Mouse (Mus musculus) cerebellum, adult 2 months (tissue): Measurements from ENCODE around the gene Ndrg4. TPM values are rescaled to one million over a fixed set of nuclear protein-coding genes. Genes with fewer than 3 reads are reported as not detected.
A peak's percentile ranks its signal among the peaks of the same experiment; 100 is the strongest.

ENCODE experiments used
- DNase-seq, 2 experiments: peaks; one replicate each; pipeline ENCODE4 v3.0.0; 2021
- H3K27ac ChIP-seq: fragments of 200-500 bp; 2 replicates; pipeline ENCODE4 v1.5.1; 2012; ENCODE audit warnings: low read length, control low read depth, inconsistent platforms; ENCODE audit not compliant: insufficient read depth
- H3K27me3 ChIP-seq: fragments of 200-500 bp; 2 replicates; pipeline ENCODE4 v1.6.1; 2012; ENCODE audit warnings: inconsistent platforms, mild to moderate bottlenecking, low read length, moderate library complexity; ENCODE audit not compliant: control insufficient read depth, insufficient read depth
- H3K4me1 ChIP-seq: fragments of 200-500 bp; 2 replicates; pipeline ENCODE4 v1.6.1; 2011; ENCODE audit warnings: low read length; ENCODE audit not compliant: control insufficient read depth, insufficient read depth
- H3K4me3 ChIP-seq: fragments of 200-500 bp; replicated peaks from 2 replicates; pipeline ENCODE3; 2011; ENCODE audit warnings: mild to moderate bottlenecking, low read depth, low read length, control low read depth; ENCODE audit not compliant: insufficient read depth
- CTCF ChIP-seq: fragments of 200-500 bp; IDR thresholded peaks from 2 replicates; pipeline ENCODE4 v1.5.1; 2011; ENCODE audit warnings: low read depth, mild to moderate bottlenecking, control low read depth, low read length, moderate library complexity, borderline replicate concordance; ENCODE audit not compliant: insufficient read depth
- POLR2A ChIP-seq: fragments of 200-500 bp; IDR thresholded peaks from 2 replicates; pipeline ENCODE4 v1.6.1; 2011; ENCODE audit warnings: low read length, control low read depth, borderline replicate concordance; ENCODE audit not compliant: insufficient read depth
- WGBS: fragments of 180-500 bp; shearing (Covaris S2); methylation state at CpG from one replicate; pipeline ENCODE4 v1.1.7; 2018; 5-methylcytosine and 5-hydroxymethylcytosine counted together
- polyA plus RNA-seq: library from polyadenylated mRNA; depleted of rRNA; stranded (reverse); fragments of >200 nt; gene quantifications from 2 replicates; pipeline ENCODE4 v1.2.3, GENCODE M21; 2012

Gene Ndrg4
- polyA plus RNA-seq, 1 experiment = 1,940 TPM

DNA sequence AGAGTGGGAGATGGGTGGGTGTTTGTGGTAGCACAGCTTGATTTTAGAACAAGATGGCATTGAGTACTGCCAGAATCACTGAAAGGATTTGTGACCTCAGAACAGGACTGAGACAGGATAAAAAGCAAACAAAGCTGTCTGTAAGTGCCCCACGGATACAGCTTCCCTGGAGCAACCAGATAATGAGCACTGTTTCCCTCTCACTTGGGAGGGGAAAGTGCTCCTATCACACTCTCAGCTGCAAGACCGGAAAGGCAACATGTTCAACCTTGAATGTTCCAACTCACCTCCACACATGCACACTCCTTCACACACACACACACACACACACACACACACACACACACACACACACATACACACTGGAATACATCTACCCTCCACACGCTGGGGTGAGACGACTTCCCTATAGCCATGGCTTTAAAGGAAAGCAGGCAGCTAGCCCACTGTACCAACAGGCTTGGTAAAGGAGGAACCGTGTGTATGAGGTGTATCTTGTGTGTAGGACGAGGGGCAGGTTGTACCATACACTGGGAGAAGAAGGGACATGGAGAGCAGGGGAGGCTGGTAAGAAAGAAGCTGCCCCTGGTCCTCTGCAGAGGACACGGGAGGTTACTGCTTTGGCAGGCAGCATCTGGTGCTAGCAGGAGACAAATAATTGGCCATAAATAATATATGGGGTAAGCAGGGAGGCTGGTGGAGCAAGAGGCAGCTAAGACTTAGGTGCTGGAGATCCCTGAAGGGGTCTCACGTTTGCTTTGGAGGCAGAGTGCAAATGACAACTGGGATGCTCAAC is 8.4 kb upstream of the Ndrg4 start:
- no peak for DNase-seq
- Histone ChIP-seq H3K27me3 (no peaks in the 10 kb centered on the region), H3K4me3 (no peak overlapping the region), H3K27ac (no peak overlapping the region), H3K4me1 (no peaks in the 10 kb centered on the region)
- no peak for TF ChIP-seq POLR2A
- no peak for TF ChIP-seq CTCF
- 62% methylated on average over 8 of the region's 8 CpGs for whole genome bisulfite sequencing

DNA sequence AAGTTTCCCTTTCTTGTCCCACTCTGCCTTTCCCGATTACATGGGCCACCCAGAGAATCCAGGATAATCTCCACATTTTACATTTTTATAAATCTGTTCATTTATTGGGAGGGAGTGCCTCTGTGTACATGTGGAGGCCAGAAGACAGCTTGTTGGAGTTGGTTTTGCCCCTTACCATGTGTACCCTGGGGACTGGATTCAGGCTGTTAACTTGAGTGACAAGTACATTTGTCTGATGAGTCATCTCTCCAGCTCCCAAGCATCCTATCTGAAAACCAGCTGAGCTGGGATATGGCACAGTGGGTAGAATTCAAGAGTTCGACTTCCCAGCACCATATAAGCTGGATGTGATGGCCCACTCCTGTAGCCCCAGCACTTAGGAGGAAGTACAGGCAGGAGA is 6.8 kb upstream of the Ndrg4 start:
- H3K4me1 ChIP-seq = no peaks in the 10 kb centered on the region
- no peak for DNase-seq
- no peak overlapping the region for H3K4me3 ChIP-seq
- H3K27me3 ChIP-seq = no peaks in the 10 kb centered on the region
- H3K27ac ChIP-seq = no peak overlapping the region
- no peak for TF ChIP-seq CTCF
- no peak for TF ChIP-seq POLR2A
- WGBS = 80% methylated on average over 2 of the region's 2 CpGs

DNA sequence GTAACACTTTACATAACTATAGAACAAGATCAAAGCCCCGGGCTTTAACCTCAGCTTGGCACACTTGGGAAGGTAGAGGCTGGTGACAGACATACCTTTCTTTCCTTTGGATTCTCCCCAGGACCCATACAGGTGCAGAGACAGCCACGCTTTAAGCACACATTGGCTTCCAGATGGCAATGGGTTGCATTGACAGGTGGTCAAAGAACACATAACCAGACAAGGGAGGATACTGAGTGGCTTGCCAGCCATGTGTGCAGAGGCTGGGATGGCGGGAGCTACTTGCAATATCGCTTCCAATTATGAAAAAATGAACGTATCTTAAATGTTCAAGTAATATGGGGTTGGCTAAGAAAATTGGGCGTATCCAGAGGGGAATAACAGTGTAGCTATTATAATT is 4.9 kb upstream of the Ndrg4 start:
- DNase-seq = no peak
- no peaks in the 10 kb centered on the region for H3K4me1 ChIP-seq
- H3K27ac ChIP-seq = no peak overlapping the region
- H3K27me3 ChIP-seq = no peaks in the 10 kb centered on the region
- 71% methylated on average over 6 of the region's 6 CpGs for WGBS
- TF ChIP-seq CTCF (no peak), POLR2A (no peak)
- no peak overlapping the region for H3K4me3 ChIP-seq

DNA sequence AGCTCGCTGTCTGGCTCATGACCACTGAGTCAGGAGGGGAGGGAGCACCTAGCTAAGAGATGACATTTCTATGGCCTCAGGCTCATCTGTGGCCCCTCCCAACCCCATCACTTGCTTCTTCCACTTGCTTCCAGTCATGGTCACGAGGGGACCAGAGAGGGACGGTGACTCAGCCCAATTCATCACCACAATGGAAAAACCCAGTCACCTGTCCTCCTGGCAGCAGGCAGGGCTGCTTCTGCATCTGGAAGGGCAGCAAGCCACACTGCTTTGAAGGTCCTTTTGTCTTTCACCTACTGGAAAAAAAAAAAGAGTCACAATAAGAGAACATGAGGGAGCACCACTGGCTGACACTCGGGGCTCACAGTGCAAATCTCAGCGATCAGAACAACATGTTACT is 4.0 kb upstream of the Ndrg4 start:
- TF ChIP-seq CTCF (no peak), POLR2A (no peak)
- H3K4me3 ChIP-seq = no peak overlapping the region
- H3K27ac ChIP-seq = no peak overlapping the region
- H3K4me1 ChIP-seq = no peaks in the 10 kb centered on the region
- H3K27me3 ChIP-seq = no peaks in the 10 kb centered on the region
- WGBS = 80% methylated on average over 5 of the region's 5 CpGs
- no peak for DNase-seq

DNA sequence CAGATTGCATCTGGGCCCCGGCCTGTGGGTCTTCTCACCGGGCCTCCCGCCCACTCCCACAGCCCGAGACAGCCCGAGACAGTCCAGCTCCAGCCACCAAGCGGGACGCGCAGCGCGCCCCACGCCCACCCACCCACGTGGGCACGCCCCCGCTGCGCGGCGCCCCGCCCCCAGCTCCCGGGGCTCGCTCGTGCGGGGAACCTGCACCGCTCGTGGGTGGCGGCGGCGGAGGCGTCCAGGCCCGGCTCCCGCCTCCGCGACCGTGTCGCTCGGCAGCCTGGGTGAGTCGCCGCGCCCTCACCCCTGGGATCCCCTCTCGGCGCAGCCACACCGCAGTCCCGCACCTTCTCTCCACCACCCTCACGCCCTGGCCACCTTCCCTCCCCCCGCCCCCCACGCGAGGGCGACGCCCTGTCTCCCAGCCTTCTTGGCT is 827 bp downstream of the Ndrg4 start:
- WGBS = 2% methylated on average over 31 of the region's 48 CpGs
- H3K4me1 ChIP-seq = no peaks in the 10 kb centered on the region
- peak; percentile 18 for DNase-seq
- TF ChIP-seq POLR2A = no peak
- H3K27me3 ChIP-seq = 0 out of 2 replicates have a peak, but pooled peaks cover 1% of the 10 kb centered on the region
- H3K4me3 ChIP-seq = peak overlapping the region; percentile 34
- no peak overlapping the region for H3K27ac ChIP-seq

DNA sequence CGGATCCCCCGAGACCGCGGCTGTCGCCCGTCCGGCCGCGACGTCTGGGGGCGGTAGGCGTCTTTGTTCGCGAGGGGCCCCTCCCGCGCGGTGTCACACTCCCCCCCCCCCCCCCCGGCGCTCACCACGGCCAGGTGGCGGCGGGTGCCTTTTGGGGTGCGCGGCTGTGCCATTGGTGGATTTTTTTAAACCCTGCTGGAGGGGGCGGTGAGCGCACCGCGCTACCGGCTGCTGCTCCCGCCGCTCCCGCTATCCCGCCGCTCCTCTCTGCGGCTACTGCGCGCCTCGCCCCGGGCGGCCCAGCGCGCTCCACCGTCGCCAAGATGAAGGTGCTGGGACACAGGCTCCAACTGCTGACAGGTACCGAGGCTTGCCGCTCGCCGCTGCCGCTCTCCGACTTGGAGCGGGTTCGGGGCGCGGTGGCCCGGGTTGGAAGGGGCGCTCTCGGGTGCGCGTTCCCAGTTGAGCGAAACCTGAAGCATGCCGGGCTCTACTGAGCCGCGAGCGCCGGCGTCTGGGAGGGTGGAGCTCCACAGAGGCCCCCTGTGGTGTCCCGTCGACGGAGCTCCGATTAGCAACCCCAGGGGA is 1.3 kb downstream of the Ndrg4 start:
- TF ChIP-seq CTCF (no peak), POLR2A (no peak)
- Histone ChIP-seq H3K4me3 (peak overlapping the region; percentile 34), H3K27me3 (0 out of 2 replicates have a peak, but pooled peaks cover 1% of the 10 kb centered on the region), H3K27ac (no peak overlapping the region), H3K4me1 (no peaks in the 10 kb centered on the region)
- under 1% methylated on average over 64 of the region's 70 CpGs for WGBS
- peak; percentile 43 to 48 for DNase-seq

DNA sequence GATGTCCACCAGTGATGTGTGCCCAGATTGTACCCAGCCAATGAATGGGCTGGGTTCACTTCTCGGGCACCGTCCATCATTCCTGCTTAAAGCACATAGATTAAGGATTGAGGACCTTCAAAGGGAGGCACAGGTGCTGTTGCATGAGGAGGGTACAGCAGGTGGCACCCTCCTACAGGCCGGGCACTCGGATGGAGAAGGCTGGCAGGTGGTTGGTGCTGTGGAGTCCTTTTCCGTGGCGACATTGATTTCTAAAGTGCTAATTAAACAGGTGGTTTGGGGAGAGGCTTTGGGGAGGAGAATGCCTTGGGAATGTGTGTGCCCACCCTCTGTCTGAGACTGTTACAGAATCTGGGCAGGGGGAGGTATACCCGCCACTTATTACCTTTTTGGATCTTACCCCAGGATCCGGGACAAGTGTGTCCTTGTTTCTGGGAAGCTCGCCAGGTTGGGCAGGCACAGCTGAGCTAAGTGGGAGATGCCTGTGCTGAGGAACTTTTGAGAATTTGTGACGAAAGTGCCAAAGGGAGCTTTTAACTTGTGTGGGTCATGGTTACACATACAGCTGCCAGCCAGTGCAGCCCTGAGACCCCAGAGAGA is 11.4 kb downstream of the Ndrg4 start:
- Histone ChIP-seq H3K4me3 (no peak overlapping the region), H3K27me3 (no peaks in the 10 kb centered on the region), H3K4me1 (no peaks in the 10 kb centered on the region), H3K27ac (no peak overlapping the region)
- no peak for DNase-seq
- TF ChIP-seq CTCF (no peak), POLR2A (no peak)
- WGBS = 25% methylated on average over 10 of the region's 10 CpGs
